8 mouse cellular contexts compared by ENCODE assay signal in the genomic region with DNA sequence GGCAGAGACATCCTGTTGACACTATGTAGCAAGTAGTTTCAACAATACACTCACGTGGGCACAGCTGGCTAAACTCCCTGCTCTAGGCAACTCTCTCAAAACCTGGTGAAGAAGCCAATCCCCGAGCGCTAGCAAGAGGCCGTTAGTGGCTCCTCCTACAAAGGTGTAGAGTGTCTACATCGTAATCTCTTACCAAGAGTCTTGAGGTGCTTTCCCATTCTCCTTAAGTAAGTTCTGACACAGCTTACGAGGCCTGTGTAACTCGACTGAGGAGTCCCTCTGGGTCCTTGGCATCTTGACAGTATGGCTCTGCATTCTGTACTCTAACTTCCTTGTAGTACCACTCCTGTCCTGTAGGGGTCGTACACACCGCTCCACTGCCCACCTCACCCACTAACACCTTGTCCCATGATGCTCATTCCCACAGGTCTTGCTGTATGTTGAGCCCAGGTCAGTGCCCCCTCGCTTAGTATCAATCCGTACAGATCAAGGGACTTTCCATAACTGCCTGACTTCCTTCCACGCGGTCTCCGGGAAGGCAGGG.
DNase-seq lines count a peak whose midpoint lies in the region; ATAC-seq and TF ChIP-seq lines count a peak whose summit lies in the region.
"Had no signal": no experiment of that assay in that cellular context is flagged by ENCODE, and none has a peak within 500 bp of the region (broad histone marks: within the 10 kb centered on the region; RNA-seq: fewer than 3 reads in every experiment).

No protein-coding gene starts in this region.

- TF ChIP-seq POLR2A in MEL (IDR thresholded peaks at IDR 0.05; ENCODE audit: control insufficient read depth in 1 of 2, insufficient read depth in 1 of 2, low read depth in 1 of 2, low read length in 2 of 2, poor library complexity in 1 of 2), result no peak
- TF ChIP-seq POLR2A in small intestine, adult 2 months (IDR thresholded peaks at IDR 0.05; ENCODE audit: low read depth, low read length), result no peak

- no peak for DNase-seq in layer of hippocampus, adult 2 months (ENCODE audit: low spot score in 2 of 2)
- no peak for DNase-seq in layer of hippocampus, adult 18-20 months (ENCODE audit: low spot score in 2 of 2)
- DNase-seq in MEL (ENCODE audit: low read depth, low spot score), result peak; percentile 38
- no peak for DNase-seq in spleen, adult 12 weeks (ENCODE audit: low spot score)
- no peak for DNase-seq in right cerebral cortex, postnatal 10 days (ENCODE audit: low spot score in 2 of 2)
- DNase-seq: embryo, embryonic 11 days had no signal

- H3K27ac ChIP-seq in layer of hippocampus, adult 2 months, result no peak overlapping the region
- H3K27ac ChIP-seq in MEL (ENCODE audit: control insufficient read depth, low read depth, low read length), result no peak overlapping the region
- peak overlapping the region; percentile 28 for H3K27ac ChIP-seq in intestine, embryonic 16.5 days (ENCODE audit: low read length)
- peak overlapping the region; percentile 74 for H3K27ac ChIP-seq in small intestine, adult 2 months (ENCODE audit: insufficient read depth, low read depth, low read length)

- peak; percentile 61 for TF ChIP-seq CTCF in layer of hippocampus, adult 2 months (conservative IDR thresholded peaks at IDR 0.05)
- TF ChIP-seq CTCF in MEL (IDR thresholded peaks at IDR 0.05 in 2 of 3, conservative IDR thresholded peaks at IDR 0.05 in 1 of 3; ENCODE audit: control insufficient read depth in 1 of 3, insufficient read depth in 1 of 3, low read depth in 2 of 3, low read length in 3 of 3, poor library complexity in 1 of 3, severe bottlenecking in 1 of 3), result peak; percentile 63 to 79 (median 66)
- TF ChIP-seq CTCF in small intestine, adult 2 months (IDR thresholded peaks at IDR 0.05; ENCODE audit: extremely low read depth, insufficient read length, insufficient replicate concordance, low read depth, low read length), result peak; percentile 78; the same call in 1 of the 2 replicates

- ATAC-seq in intestine, embryonic 16.5 days, result peak; percentile 61

- no peaks in the 10 kb centered on the region for H3K36me3 ChIP-seq in MEL (ENCODE audit: control insufficient read depth in 1 of 2, insufficient read depth in 2 of 2, low read length in 2 of 2)
- H3K36me3 ChIP-seq in intestine, embryonic 16.5 days (ENCODE audit: control insufficient read depth, insufficient read depth, low read length), result no peaks in the 10 kb centered on the region
- H3K36me3 ChIP-seq in small intestine, adult 2 months (ENCODE audit: control insufficient read depth, insufficient read depth, low read length), result no peaks in the 10 kb centered on the region

- H3K4me3 ChIP-seq in layer of hippocampus, adult 2 months, result no peak overlapping the region
- H3K4me3 ChIP-seq in MEL (ENCODE audit: control insufficient read depth in 1 of 2, insufficient read depth in 1 of 2, low read depth in 2 of 2, low read length in 2 of 2), result no peak overlapping the region
- no peak overlapping the region for H3K4me3 ChIP-seq in intestine, embryonic 16.5 days (ENCODE audit: low read length)
- no peak overlapping the region for H3K4me3 ChIP-seq in small intestine, adult 2 months (ENCODE audit: low read depth, low read length)

- TF ChIP-seq RAD21 in MEL (IDR thresholded peaks at IDR 0.05; ENCODE audit: low read depth, low read length), result peak; percentile 59

- 56% methylated on average over 14 of the region's 14 CpGs for WGBS in intestine, embryonic 16.5 days
- WGBS in small intestine, adult 2 months, result 20% methylated on average over 14 of the region's 14 CpGs

- no peak for TF ChIP-seq EP300 in MEL (IDR thresholded peaks at IDR 0.05; ENCODE audit: low read depth in 1 of 2, low read length in 2 of 2)

- H3K27me3 ChIP-seq in MEL (ENCODE audit: control insufficient read depth in 1 of 2, insufficient read depth in 2 of 2, low read length in 2 of 2), result peaks cover 0 to 3% of the 10 kb centered on the region in 2 experiments; a peak in 3 of 4 replicates
- no peaks in the 10 kb centered on the region for H3K27me3 ChIP-seq in intestine, embryonic 16.5 days (replicated peaks; ENCODE audit: control insufficient read depth, insufficient read depth, low read length)
- H3K27me3 ChIP-seq in small intestine, adult 2 months (ENCODE audit: control insufficient read depth, insufficient read depth, low read length), result no peaks in the 10 kb centered on the region

- no peak overlapping the region for H3K4me2 ChIP-seq in intestine, embryonic 16.5 days (ENCODE audit: low read depth, low read length)

- H3K79me2 ChIP-seq in MEL (ENCODE audit: control insufficient read depth, insufficient read depth, low read length, poor library complexity), result no peaks in the 10 kb centered on the region

- no peaks in the 10 kb centered on the region for H3K9me3 ChIP-seq in MEL (replicated peaks; ENCODE audit: insufficient read depth, low read length)
- no peaks in the 10 kb centered on the region for H3K9me3 ChIP-seq in intestine, embryonic 16.5 days (ENCODE audit: control insufficient read depth, low read length)

- no peaks in the 10 kb centered on the region for H3K4me1 ChIP-seq in MEL (ENCODE audit: control insufficient read depth in 1 of 2, insufficient read depth in 2 of 2, low read length in 2 of 2)
- H3K4me1 ChIP-seq in intestine, embryonic 16.5 days (ENCODE audit: control insufficient read depth, insufficient read depth, low read length), result peaks cover 4% of the 10 kb centered on the region; the same call in 1 of the 2 replicates
- peaks cover 26% of the 10 kb centered on the region for H3K4me1 ChIP-seq in small intestine, adult 2 months (ENCODE audit: control insufficient read depth, insufficient read depth, insufficient read length, low read length)

- no peak overlapping the region for H3K9ac ChIP-seq in MEL (ENCODE audit: control insufficient read depth, low read depth, low read length, poor library complexity, severe bottlenecking)
- H3K9ac ChIP-seq in intestine, embryonic 16.5 days (ENCODE audit: low read depth, low read length), result no peak overlapping the region

TF ChIP-seq in MEL, 35 proteins besides CTCF, POLR2A, EP300 and RAD21:
- TF ChIP-seq E2F4 (IDR thresholded peaks at IDR 0.05; ENCODE audit: borderline replicate concordance, low read depth, low read length) (no peak), ZC3H11A (IDR thresholded peaks at IDR 0.05; ENCODE audit: low read depth, low read length) (peak; percentile 67), SMC3 (IDR thresholded peaks at IDR 0.05; ENCODE audit: low read depth, low read length) (peak; percentile 79)

Comparison
In these comparisons a context has a peak if more than half of its experiments do, and no peak if none do; other contexts are left out.
1. H3K27ac ChIP-seq: peak in intestine, embryonic 16.5 days (single experiment) and small intestine, adult 2 months (single experiment); none in layer of hippocampus, adult 2 months (single experiment) and MEL (single experiment).
2. Peak in every context shown above with its lines, with median percentiles within 50 percentile points of each other: CTCF ChIP-seq.